Mouse (Mus musculus): Measurements from ENCODE around the gene Slc12a7. TPM values are rescaled to one million over a fixed set of nuclear protein-coding genes. Genes with fewer than 3 reads are reported as not detected.

The Slc12a7 gene
- 100 to 1,000 TPM in 1 of 2 experiments, 10 to 100 TPM in 1; 65.7 to 122 TPM for polyA plus RNA-seq (2017; shearing (Covaris generic))

DNA sequence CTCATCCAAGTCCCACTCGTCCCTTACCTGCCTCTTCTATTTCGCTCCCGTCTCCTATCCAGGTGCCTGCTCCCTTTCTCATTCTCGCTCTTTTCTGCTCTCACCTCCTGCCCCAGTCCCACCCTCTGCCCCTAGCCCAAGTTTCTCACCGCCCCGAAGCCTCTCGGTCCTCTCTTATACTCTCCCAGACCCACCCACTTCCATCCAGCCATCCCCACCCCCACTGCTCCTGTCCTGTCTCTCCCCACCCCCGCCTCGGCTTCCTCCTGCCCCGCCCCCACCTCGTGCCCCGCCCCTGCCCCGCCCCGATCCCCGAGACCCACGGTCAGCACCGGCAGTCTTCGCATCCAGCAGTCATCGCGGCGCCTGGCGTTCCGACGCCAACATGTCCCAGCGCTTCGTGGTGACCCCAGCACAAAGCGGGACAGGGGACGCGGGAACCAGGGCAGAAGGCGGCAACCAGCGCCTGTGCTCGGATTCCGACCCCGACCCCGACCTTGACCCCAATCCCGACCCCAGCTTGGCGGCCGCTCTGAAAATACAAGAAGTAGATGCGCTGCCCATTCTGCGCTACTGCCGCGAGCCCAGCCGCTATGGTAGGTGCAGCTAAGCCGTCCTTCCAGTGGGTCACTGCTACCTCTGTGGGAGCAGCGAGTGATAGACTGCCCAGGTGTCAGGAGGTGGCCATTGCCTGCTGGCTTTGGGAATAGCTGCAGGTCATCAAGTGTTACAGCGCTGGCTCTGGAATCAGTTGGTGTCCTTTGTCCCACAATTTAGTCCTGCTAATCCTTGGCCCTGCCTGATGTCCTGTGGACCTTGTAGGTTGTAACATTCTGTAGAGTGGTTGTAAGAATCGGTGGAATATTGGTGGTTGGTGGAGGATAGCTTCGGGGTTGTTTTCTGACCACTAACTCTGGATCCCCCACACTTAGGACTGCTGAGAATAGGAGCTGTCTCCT, at the start of gene Slc12a7:
Gene Slc12a7, plus strand, starts transcription at position 353 of the 959 bp plus-strand sequence.

DNA sequence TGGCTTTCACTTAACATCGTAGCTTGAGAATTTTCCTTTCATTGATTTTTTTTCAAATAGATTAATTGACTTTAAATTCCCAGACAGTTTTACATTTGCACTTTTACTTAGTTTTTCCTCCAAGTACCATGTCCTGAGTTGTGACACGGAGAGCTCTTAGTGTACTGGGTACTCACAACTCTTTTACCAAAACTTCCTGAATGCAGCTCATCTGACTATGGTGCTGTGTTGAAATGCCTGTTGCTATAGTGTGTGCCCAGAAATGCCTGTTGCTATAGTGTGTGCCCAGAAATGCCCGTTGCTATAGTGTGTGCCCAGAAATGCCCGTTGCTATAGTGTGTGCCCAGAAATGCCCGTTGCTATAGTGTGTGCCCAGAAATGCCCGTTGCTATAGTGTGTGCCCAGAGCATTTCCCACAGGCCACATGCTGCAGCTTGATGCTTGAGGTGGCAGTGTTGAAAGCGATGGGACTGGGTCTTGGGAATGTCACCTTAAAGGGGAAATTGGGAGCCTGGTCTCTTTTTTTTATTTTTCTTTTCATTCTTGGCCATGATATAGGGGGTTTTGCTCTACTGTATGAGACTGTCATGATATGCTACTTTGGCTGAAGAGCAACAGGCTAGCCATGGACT, 28.1 kb upstream of the Slc12a7 start, which contains the start of gene Slc6a19:
Gene Slc6a19, minus strand, starts transcription at position 172 of the 632 bp plus-strand sequence.

DNA sequence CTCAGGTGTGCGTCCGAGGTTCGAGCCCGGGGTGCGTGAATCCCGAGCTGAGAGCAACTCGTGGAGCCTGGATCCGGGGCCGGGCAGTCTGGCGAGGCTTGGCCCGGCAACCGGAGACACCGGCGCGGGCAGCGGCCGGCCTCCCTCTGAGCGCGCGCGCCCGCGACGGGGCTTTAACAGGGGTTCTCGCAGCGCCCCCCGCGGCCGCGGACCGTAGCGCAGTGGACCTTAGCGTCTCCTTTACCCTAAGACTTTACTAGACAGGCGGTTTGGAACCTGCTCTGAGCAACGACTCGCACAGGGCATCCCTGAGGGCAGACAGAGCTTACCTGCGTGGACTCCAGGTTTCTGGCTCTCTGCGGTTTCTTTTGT, 114.6 kb downstream of the Slc12a7 start, which contains the start of gene Nkd2:
Gene Nkd2, minus strand, starts transcription at position 167 of the 372 bp plus-strand sequence.

Other genes with a start within 250 kb of the Slc12a7 start
- under 1 TPM; 0.07 to 0.27 TPM for gene Slc6a3, start 196.3 kb upstream of the Slc12a7 start, polyA plus RNA-seq (2017; shearing (Covaris generic))
- gene Clptm1l, start 129.1 kb upstream of the Slc12a7 start, polyA plus RNA-seq (2017; shearing (Covaris generic)): 100 to 1,000 TPM; 213 to 222 TPM
- gene Tert, start 106.2 kb upstream of the Slc12a7 start, polyA plus RNA-seq (2017; shearing (Covaris generic)): 1 to 10 TPM; 6.0 to 7.4 TPM
- under 1 TPM in 1 of 2 experiments, not detected in 1; 0.22 TPM for gene Slc6a18, start 55.1 kb upstream of the Slc12a7 start, polyA plus RNA-seq (2017; shearing (Covaris generic))
- under 1 TPM in 1 of 2 experiments, not detected in 1; 0.95 TPM for gene Slc6a19, start 28.2 kb upstream of the Slc12a7 start, polyA plus RNA-seq (2017; shearing (Covaris generic))
- gene Nkd2, start 114.5 kb downstream of the Slc12a7 start, polyA plus RNA-seq (2017; shearing (Covaris generic)): 1 to 10 TPM in 1 of 2 experiments, under 1 TPM in 1; 0.17 to 3.0 TPM
- 1 to 10 TPM; 2.1 to 2.2 TPM for gene Trip13, start 204.7 kb downstream of the Slc12a7 start, polyA plus RNA-seq (2017; shearing (Covaris generic))
- gene Brd9, start 204.7 kb downstream of the Slc12a7 start, polyA plus RNA-seq (2017; shearing (Covaris generic)): 10 to 100 TPM; 61.6 to 76.1 TPM
- gene Zdhhc11, start 230.8 kb downstream of the Slc12a7 start, polyA plus RNA-seq (2017; shearing (Covaris generic)): under 1 TPM; 0.12 to 0.37 TPM

Data from inflammation-experienced regulatory T-cells (primary cell).